Mouse (Mus musculus) spleen, adult 2 months (tissue): ENCODE measurements at regions not wholly inside any gene's neighbourhood (a gene's known extent, or its start where the extent isn't known, plus 50 kb on each side); places are given as distances from the start of the nearest gene placed in this dataset.

Experiments used
- DNase-seq, 2 experiments: peaks; one replicate each; pipeline versions ENCODE4 v3.0.0 to v3.0.0-alpha.2; 2012 to 2021; ENCODE audit warnings: low spot score in 2 of 2, low read depth in 1 of 2
- H3K27ac ChIP-seq: fragments of 200-500 bp; 2 replicates; pipeline ENCODE4 v1.5.1; 2012; ENCODE audit warnings: low read length, inconsistent platforms; ENCODE audit not compliant: insufficient read depth
- H3K27me3 ChIP-seq: fragments of 200-500 bp; 2 replicates; pipeline ENCODE4 v1.6.1; 2012; ENCODE audit warnings: mild to moderate bottlenecking, moderate library complexity, low read length, inconsistent platforms; ENCODE audit not compliant: control insufficient read depth, insufficient read depth
- H3K36me3 ChIP-seq: fragments of 200-500 bp; 2 replicates; pipeline ENCODE4 v1.6.1; 2012; ENCODE audit warnings: mild to moderate bottlenecking, low read length, inconsistent platforms; ENCODE audit not compliant: control insufficient read depth, insufficient read depth
- H3K4me1 ChIP-seq: fragments of 200-500 bp; 2 replicates; pipeline ENCODE4 v1.6.1; 2011; ENCODE audit warnings: inconsistent platforms; ENCODE audit not compliant: control insufficient read depth, insufficient read depth, insufficient read length
- H3K4me3 ChIP-seq: fragments of 200-500 bp; 2 replicates; pipeline ENCODE4 v1.5.1; 2011; ENCODE audit warnings: mild to moderate bottlenecking, inconsistent platforms; ENCODE audit not compliant: insufficient read depth, insufficient read length; ENCODE audit errors: extremely low read depth
- CTCF ChIP-seq: fragments of 200-500 bp; IDR thresholded peaks from 2 replicates; pipeline ENCODE4 v1.5.1; 2011; ENCODE audit warnings: mild to moderate bottlenecking, inconsistent platforms; ENCODE audit not compliant: insufficient read depth, insufficient read length, insufficient replicate concordance; ENCODE audit errors: extremely low read depth
- POLR2A ChIP-seq: fragments of 200-500 bp; IDR thresholded peaks from 2 replicates; pipeline ENCODE4 v1.6.1; 2011; ENCODE audit warnings: low read depth, low read length, inconsistent platforms
- WGBS: fragments of 180-500 bp; shearing (Covaris S2); methylation state at CpG from one replicate; pipeline ENCODE4 v1.1.7; 2018; 5-methylcytosine and 5-hydroxymethylcytosine counted together

- H3K27me3 ChIP-seq = no peaks in the 10 kb centered on the region
- no peaks in the 10 kb centered on the region for H3K4me1 ChIP-seq
- DNase-seq = no peak
- no peak overlapping the region for H3K27ac ChIP-seq
- no peak overlapping the region for H3K4me3 ChIP-seq
- 94% methylated on average over 3 of the region's 3 CpGs for WGBS
- TF ChIP-seq CTCF = no peak
- no peak for TF ChIP-seq POLR2A
- no peaks in the 10 kb centered on the region for H3K36me3 ChIP-seq
Measured at GRCm38 (mm10) chr13:31475845-31476244, 80.1 kb upstream of the Foxq1 start.

GRCm38 (mm10) chr13:31477171-31477867 lies 78.6 kb upstream of the Foxq1 start:
- Histone ChIP-seq H3K4me1 (no peaks in the 10 kb centered on the region), H3K27ac (no peak overlapping the region), H3K4me3 (no peak overlapping the region), H3K36me3 (no peaks in the 10 kb centered on the region), H3K27me3 (no peaks in the 10 kb centered on the region)
- TF ChIP-seq CTCF (no peak), POLR2A (no peak)
- 63% methylated on average over 1 of the region's 1 CpGs for WGBS
- no peak for DNase-seq

GRCm38 (mm10) chr13:31481105-31481844 lies 74.7 kb upstream of the Foxq1 start:
- 81% methylated on average over 7 of the region's 7 CpGs for WGBS
- H3K36me3 ChIP-seq = no peaks in the 10 kb centered on the region
- DNase-seq = no peak
- no peak overlapping the region for H3K4me3 ChIP-seq
- no peak overlapping the region for H3K27ac ChIP-seq
- H3K27me3 ChIP-seq = no peaks in the 10 kb centered on the region
- no peaks in the 10 kb centered on the region for H3K4me1 ChIP-seq
- TF ChIP-seq CTCF (no peak), POLR2A (no peak)

- no peak for DNase-seq
- no peak overlapping the region for H3K4me3 ChIP-seq
- H3K36me3 ChIP-seq = no peaks in the 10 kb centered on the region
- H3K4me1 ChIP-seq = no peaks in the 10 kb centered on the region
- TF ChIP-seq POLR2A = no peak
- TF ChIP-seq CTCF = no peak
- no peaks in the 10 kb centered on the region for H3K27me3 ChIP-seq
- no peak overlapping the region for H3K27ac ChIP-seq
- 91% methylated on average over 3 of the region's 3 CpGs for WGBS
Measured at GRCm38 (mm10) chr13:31486373-31486772, 69.6 kb upstream of the Foxq1 start.

GRCm38 (mm10) chr13:31488186-31488585 lies 67.7 kb upstream of the Foxq1 start:
- Histone ChIP-seq H3K36me3 (no peaks in the 10 kb centered on the region), H3K27ac (no peak overlapping the region), H3K4me1 (no peaks in the 10 kb centered on the region), H3K27me3 (no peaks in the 10 kb centered on the region), H3K4me3 (no peak overlapping the region)
- TF ChIP-seq POLR2A (no peak), CTCF (no peak)
- no peak for DNase-seq

- no peak for TF ChIP-seq CTCF
- TF ChIP-seq POLR2A = no peak
- Histone ChIP-seq H3K36me3 (no peaks in the 10 kb centered on the region), H3K4me1 (no peaks in the 10 kb centered on the region), H3K27me3 (no peaks in the 10 kb centered on the region), H3K4me3 (no peak overlapping the region), H3K27ac (no peak overlapping the region)
- 63% methylated on average over 10 of the region's 10 CpGs for WGBS
- peak in 1 of 2 experiments; percentile 11 for DNase-seq
Measured at GRCm38 (mm10) chr13:31503191-31503590, 52.7 kb upstream of the Foxq1 start.

GRCm38 (mm10) chr13:31503832-31504231 lies 52.1 kb upstream of the Foxq1 start:
- no peak for TF ChIP-seq POLR2A
- no peak for TF ChIP-seq CTCF
- no peak overlapping the region for H3K4me3 ChIP-seq
- 85% methylated on average over 11 of the region's 11 CpGs for WGBS
- H3K27ac ChIP-seq = no peak overlapping the region
- H3K27me3 ChIP-seq = no peaks in the 10 kb centered on the region
- no peaks in the 10 kb centered on the region for H3K4me1 ChIP-seq
- H3K36me3 ChIP-seq = no peaks in the 10 kb centered on the region
- no peak for DNase-seq
